Mouse (Mus musculus) myocyte (in vitro differentiated cells): ENCODE data around the gene Edar. TPM values are rescaled to one million over a fixed set of nuclear protein-coding genes. Genes with fewer than 3 reads are reported as not detected.

Source experiments
- H3K27me3 ChIP-seq: one replicate; pipeline ENCODE4 v1.6.1; 2011; ENCODE audit not compliant: control insufficient read depth, insufficient read depth, insufficient read length
- H3K36me3 ChIP-seq: one replicate; pipeline ENCODE4 v1.6.1; 2011; ENCODE audit not compliant: control insufficient read depth, insufficient read depth
- H3K4me2 ChIP-seq: one replicate; pipeline ENCODE4 v1.6.1; 2011; ENCODE audit warnings: low read depth, control low read depth
- H3K4me3 ChIP-seq: one replicate; pipeline ENCODE4 v1.5.1; 2011; ENCODE audit warnings: mild to moderate bottlenecking, control low read depth, moderate library complexity
- H3K79me2 ChIP-seq: one replicate; pipeline ENCODE4 v1.6.1; 2011; ENCODE audit not compliant: control insufficient read depth, insufficient read depth
- H3ac ChIP-seq: one replicate; pipeline ENCODE4 v1.6.1; 2011; ENCODE audit not compliant: control insufficient read depth, insufficient read length
- CEBPB ChIP-seq: IDR thresholded peaks from 2 replicates; pipeline ENCODE4 v1.6.1; 2011; ENCODE audit warnings: mild to moderate bottlenecking, moderate library complexity; ENCODE audit not compliant: poor library complexity, insufficient read depth, severe bottlenecking
- E2F4 ChIP-seq: IDR thresholded peaks from one replicate; pipeline ENCODE4 v1.6.1; 2011; ENCODE audit warnings: mild to moderate bottlenecking, control low read depth, moderate library complexity; ENCODE audit not compliant: insufficient read depth
- MAX ChIP-seq: IDR thresholded peaks from one replicate; pipeline ENCODE4 v1.6.1; 2011; ENCODE audit warnings: low read depth, mild to moderate bottlenecking, control low read depth
- MYOD1 ChIP-seq, 3 experiments: IDR thresholded peaks; one replicate each; pipeline ENCODE4 v1.6.1; 2011; ENCODE audit warnings: control low read depth in 2 of 3, low read depth in 2 of 3, mild to moderate bottlenecking in 2 of 3, moderate library complexity in 1 of 3; ENCODE audit not compliant: insufficient read length in 2 of 3, control insufficient read depth in 1 of 3
- MYOG ChIP-seq, 3 experiments: IDR thresholded peaks; one replicate each; pipeline ENCODE4 v1.6.1; 2011; ENCODE audit warnings: control low read depth in 2 of 3, low read depth in 2 of 3, mild to moderate bottlenecking in 2 of 3; ENCODE audit not compliant: insufficient read length in 2 of 3, control insufficient read depth in 1 of 3, insufficient read depth in 1 of 3
- POLR2A ChIP-seq: IDR thresholded peaks from one replicate; pipeline ENCODE4 v1.6.1; 2011; ENCODE audit warnings: low read depth, mild to moderate bottlenecking, control low read depth, moderate library complexity; ENCODE audit not compliant: insufficient read length
- POLR2AphosphoS2 ChIP-seq: IDR thresholded peaks from one replicate; pipeline ENCODE4 v1.6.1; 2011; ENCODE audit warnings: low read depth, control low read depth; ENCODE audit not compliant: insufficient read length
- REST ChIP-seq: IDR thresholded peaks from one replicate; pipeline ENCODE4 v1.6.1; 2011; ENCODE audit warnings: mild to moderate bottlenecking, control low read depth, moderate library complexity; ENCODE audit not compliant: insufficient read depth, insufficient read length
- SRF ChIP-seq: IDR thresholded peaks from one replicate; pipeline ENCODE4 v1.6.1; 2011; ENCODE audit warnings: low read depth; ENCODE audit not compliant: control insufficient read depth, insufficient read length
- TCF12 ChIP-seq: IDR thresholded peaks from one replicate; pipeline ENCODE4 v1.6.1; 2011; ENCODE audit warnings: mild to moderate bottlenecking, control low read depth; ENCODE audit not compliant: poor library complexity, insufficient read depth, severe bottlenecking
- TCF3 ChIP-seq: IDR thresholded peaks from one replicate; pipeline ENCODE4 v1.6.1; 2011; ENCODE audit warnings: low read depth, control low read depth; ENCODE audit not compliant: insufficient read length
- USF1 ChIP-seq: IDR thresholded peaks from one replicate; pipeline ENCODE4 v1.6.1; 2011; ENCODE audit warnings: low read depth, mild to moderate bottlenecking, control low read depth, moderate library complexity
- polyA plus RNA-seq: library from polyadenylated mRNA; unstranded; fragments of >200 nt; fragmentation: generic; extraction: Trizol; gene quantifications from one replicate; pipeline ENCODE4 v1.2.1, GENCODE M21; 2012; ENCODE audit warnings: missing spikeins

Edar gene
- polyA plus RNA-seq, 1 experiment = not detected

GRCm38 (mm10) chr10:58627569-58627968 is 47.9 kb downstream of the Edar start:
- Histone ChIP-seq H3K36me3 (no peaks in the 10 kb centered on the region), H3K79me2 (no peaks in the 10 kb centered on the region), H3K4me3 (no peak overlapping the region), H3K27me3 (no peaks in the 10 kb centered on the region), H3K4me2 (no peak overlapping the region), H3ac (no peak overlapping the region)
- TF ChIP-seq CEBPB (no peak), MAX (no peak), POLR2A (no peak), TCF3 (no peak), USF1 (no peak), REST (no peak), SRF (no peak), MYOD1 (IDR thresholded peaks at IDR 0.05; ENCODE audit: control insufficient read depth in 1 of 3, insufficient read length in 2 of 3, low read depth in 2 of 3) (no peak), POLR2AphosphoS2 (no peak), MYOG (IDR thresholded peaks at IDR 0.05; ENCODE audit: control insufficient read depth in 1 of 3, insufficient read depth in 1 of 3, insufficient read length in 2 of 3, low read depth in 2 of 3) (no peak), E2F4 (no peak), TCF12 (no peak)

- no peak overlapping the region for H3K4me3 ChIP-seq
- no peak overlapping the region for H3ac ChIP-seq
- H3K79me2 ChIP-seq = no peaks in the 10 kb centered on the region
- H3K36me3 ChIP-seq = no peaks in the 10 kb centered on the region
- TF ChIP-seq REST = no peak
- no peak for TF ChIP-seq MAX
- H3K27me3 ChIP-seq = no peaks in the 10 kb centered on the region
- H3K4me2 ChIP-seq = no peak overlapping the region
Observed at GRCm38 (mm10) chr10:58624848-58625711, 50.4 kb downstream of the Edar start.

GRCm38 (mm10) chr10:58619266-58619665 is 56.2 kb downstream of the Edar start:
- TF ChIP-seq TCF12 = no peak
- TF ChIP-seq TCF3 = no peak
- TF ChIP-seq POLR2A = no peak
- TF ChIP-seq CEBPB = no peak
- TF ChIP-seq USF1 = no peak
- TF ChIP-seq MAX = no peak
- no peak for TF ChIP-seq REST
- no peak for TF ChIP-seq E2F4
- TF ChIP-seq MYOG (IDR thresholded peaks at IDR 0.05; ENCODE audit: control insufficient read depth in 1 of 3, insufficient read depth in 1 of 3, insufficient read length in 2 of 3, low read depth in 2 of 3) = no peak
- no peak for TF ChIP-seq POLR2AphosphoS2
- no peak for TF ChIP-seq SRF
- no peaks in the 10 kb centered on the region for H3K79me2 ChIP-seq
- H3K36me3 ChIP-seq = no peaks in the 10 kb centered on the region
- peaks cover 9% of the 10 kb centered on the region for H3K27me3 ChIP-seq
- no peak overlapping the region for H3K4me2 ChIP-seq
- no peak overlapping the region for H3ac ChIP-seq
- no peak overlapping the region for H3K4me3 ChIP-seq

GRCm38 (mm10) chr10:58618501-58619216 is 56.8 kb downstream of the Edar start:
- H3K27me3 ChIP-seq = peaks cover 9% of the 10 kb centered on the region
- no peaks in the 10 kb centered on the region for H3K36me3 ChIP-seq
- H3K4me3 ChIP-seq = no peak overlapping the region
- H3ac ChIP-seq = no peak overlapping the region
- H3K4me2 ChIP-seq = no peak overlapping the region
- H3K79me2 ChIP-seq = no peaks in the 10 kb centered on the region
- TF ChIP-seq TCF3 (no peak), TCF12 (no peak), MYOG (IDR thresholded peaks at IDR 0.05; ENCODE audit: control insufficient read depth in 1 of 3, insufficient read depth in 1 of 3, insufficient read length in 2 of 3, low read depth in 2 of 3) (no peak), SRF (no peak), MYOD1 (IDR thresholded peaks at IDR 0.05; ENCODE audit: control insufficient read depth in 1 of 3, insufficient read length in 2 of 3, low read depth in 2 of 3) (no peak), E2F4 (no peak), USF1 (no peak), REST (no peak), POLR2A (no peak), POLR2AphosphoS2 (no peak), CEBPB (no peak), MAX (no peak)
